18 mouse cellular contexts compared by ENCODE assay signal in genomic region chr15:21130660-21131059, GRCm38 (mm10).
A peak's percentile ranks its signal among the peaks of the same experiment; 100 is the strongest.
DNase-seq lines count a peak whose midpoint lies in the region; ATAC-seq lines count a peak whose summit lies in the region.
"Had no signal": no experiment of that assay in that cellular context is flagged by ENCODE, and none has a peak within 500 bp of the region (broad histone marks: within the 10 kb centered on the region; RNA-seq: fewer than 3 reads in every experiment).

No protein-coding gene starts in this region.

- H3K36me3 ChIP-seq in forebrain, embryonic 11.5 days (ENCODE audit: control insufficient read depth, insufficient read depth, low read length) = no peaks in the 10 kb centered on the region
- no peaks in the 10 kb centered on the region for H3K36me3 ChIP-seq in forebrain, embryonic 15.5 days
- H3K36me3 ChIP-seq in embryonic facial prominence, embryonic 10.5 days (replicated peaks) = no peaks in the 10 kb centered on the region
- H3K36me3 ChIP-seq in hindbrain, embryonic 13.5 days = no peaks in the 10 kb centered on the region
- H3K36me3 ChIP-seq: limb, embryonic 10.5 days; liver, embryonic 12.5 days; lung, embryonic 15.5 days had no signal

- H3K4me2 ChIP-seq in forebrain, embryonic 11.5 days (ENCODE audit: low read depth, low read length, severe bottlenecking) = no peak overlapping the region
- H3K4me2 ChIP-seq in forebrain, embryonic 15.5 days (replicated peaks) = no peak overlapping the region
- no peak overlapping the region for H3K4me2 ChIP-seq in hindbrain, embryonic 13.5 days
- H3K4me2 ChIP-seq: heart, embryonic 11.5 days; liver, embryonic 12.5 days; lung, embryonic 15.5 days had no signal

- no peak for DNase-seq in forebrain, embryonic 11.5 days (ENCODE audit: low spot score)
- peak; percentile 2 for DNase-seq in Muller cell, postnatal 12 days (ENCODE audit: inconsistent ontology term)
- DNase-seq in embryonic facial prominence, embryonic 10.5 days (ENCODE audit: low spot score) = peak; percentile 34
- DNase-seq in gastrocnemius, postnatal 36 days = no peak
- no peak for DNase-seq in heart, postnatal 4 days
- DNase-seq: B cell, adult 2 months; cerebellum, adult 9-11 months; gastrocnemius, postnatal 14 days; kidney, adult 2 months; kidney, postnatal 36 days; thymus, adult 18-20 months had no signal

- no peak overlapping the region for H3K27ac ChIP-seq in forebrain, embryonic 11.5 days (ENCODE audit: low read depth, low read length)
- no peak overlapping the region for H3K27ac ChIP-seq in forebrain, embryonic 15.5 days (replicated peaks)
- no peak overlapping the region for H3K27ac ChIP-seq in embryonic facial prominence, embryonic 10.5 days (replicated peaks)
- H3K27ac ChIP-seq in hindbrain, embryonic 13.5 days = no peak overlapping the region
- H3K27ac ChIP-seq: limb, embryonic 10.5 days; liver, embryonic 12.5 days; lung, embryonic 15.5 days had no signal

- no peak overlapping the region for H3K9ac ChIP-seq in forebrain, embryonic 11.5 days (ENCODE audit: low read length)
- H3K9ac ChIP-seq in forebrain, embryonic 15.5 days (replicated peaks) = no peak overlapping the region
- H3K9ac ChIP-seq in hindbrain, embryonic 13.5 days = no peak overlapping the region
- H3K9ac ChIP-seq: liver, embryonic 12.5 days; lung, embryonic 15.5 days had no signal

- no peaks in the 10 kb centered on the region for H3K27me3 ChIP-seq in forebrain, embryonic 11.5 days (ENCODE audit: control insufficient read depth, insufficient read depth, low read length)
- H3K27me3 ChIP-seq in forebrain, embryonic 15.5 days = no peaks in the 10 kb centered on the region
- H3K27me3 ChIP-seq in embryonic facial prominence, embryonic 10.5 days (replicated peaks; ENCODE audit: low read depth, poor library complexity, severe bottlenecking) = no peaks in the 10 kb centered on the region
- no peaks in the 10 kb centered on the region for H3K27me3 ChIP-seq in hindbrain, embryonic 13.5 days
- H3K27me3 ChIP-seq: liver, embryonic 12.5 days; lung, embryonic 15.5 days had no signal

- 0 out of 2 replicates have a peak, but pooled peaks have one; percentile 21 for ATAC-seq in forebrain, embryonic 11.5 days (replicated peaks; ENCODE audit: low FRiP score)
- ATAC-seq in forebrain, embryonic 15.5 days (replicated peaks) = no peak
- ATAC-seq in hindbrain, embryonic 13.5 days (ENCODE audit: low FRiP score) = peak; percentile 90
- no peak for ATAC-seq in megakaryocyte progenitor cell, adult 5-6 weeks (replicated peaks; ENCODE audit: poor library complexity)
- ATAC-seq: liver, embryonic 12.5 days had no signal

- H3K4me3 ChIP-seq in forebrain, embryonic 11.5 days (ENCODE audit: low read depth, low read length) = no peak overlapping the region
- no peak overlapping the region for H3K4me3 ChIP-seq in forebrain, embryonic 15.5 days
- H3K4me3 ChIP-seq in embryonic facial prominence, embryonic 10.5 days = no peak overlapping the region
- H3K4me3 ChIP-seq in hindbrain, embryonic 13.5 days = no peak overlapping the region
- H3K4me3 ChIP-seq: limb, embryonic 10.5 days; liver, embryonic 12.5 days; lung, embryonic 15.5 days had no signal

- intact Hi-C loops in gastrocnemius, postnatal 36 days (cut with DNase I) = no loop called here

- no peaks in the 10 kb centered on the region for H3K4me1 ChIP-seq in forebrain, embryonic 11.5 days (replicated peaks; ENCODE audit: control insufficient read depth, insufficient read depth, low read length)
- 0 out of 2 replicates have a peak, but pooled peaks cover 2% of the 10 kb centered on the region for H3K4me1 ChIP-seq in forebrain, embryonic 15.5 days
- H3K4me1 ChIP-seq in embryonic facial prominence, embryonic 10.5 days = no peaks in the 10 kb centered on the region
- H3K4me1 ChIP-seq in hindbrain, embryonic 13.5 days (replicated peaks) = no peaks in the 10 kb centered on the region
- H3K4me1 ChIP-seq: limb, embryonic 10.5 days; liver, embryonic 12.5 days; lung, embryonic 15.5 days had no signal

- H3K9me3 ChIP-seq in forebrain, embryonic 11.5 days (ENCODE audit: control insufficient read depth, low read length) = no peaks in the 10 kb centered on the region
- no peaks in the 10 kb centered on the region for H3K9me3 ChIP-seq in forebrain, embryonic 15.5 days
- H3K9me3 ChIP-seq in embryonic facial prominence, embryonic 10.5 days = no peaks in the 10 kb centered on the region
- no peaks in the 10 kb centered on the region for H3K9me3 ChIP-seq in hindbrain, embryonic 13.5 days
- H3K9me3 ChIP-seq: limb, embryonic 10.5 days; liver, embryonic 12.5 days; lung, embryonic 15.5 days had no signal

Comparison
In these comparisons a context has a peak if more than half of its experiments do, and no peak if none do; other contexts are left out.
1. ATAC-seq: peak in forebrain, embryonic 11.5 days (single experiment) and hindbrain, embryonic 13.5 days (single experiment); none in forebrain, embryonic 15.5 days (single experiment) and megakaryocyte progenitor cell, adult 5-6 weeks (single experiment).
2. DNase-seq: peak in Muller cell, postnatal 12 days (single experiment) and embryonic facial prominence, embryonic 10.5 days (single experiment); none in forebrain, embryonic 11.5 days (single experiment), gastrocnemius, postnatal 36 days (0 of 2) and heart, postnatal 4 days (single experiment).